8 mouse cellular contexts compared by ENCODE assay signal in genomic region chr4:135230661-135231060, GRCm38 (mm10). TPM values are rescaled to one million over a fixed set of nuclear protein-coding genes. Genes with fewer than 3 reads are reported as not detected.
DNase-seq lines count a peak whose midpoint lies in the region; ATAC-seq lines count a peak whose summit lies in the region.
"Had no signal": no experiment of that assay in that cellular context is flagged by ENCODE, and none has a peak within 500 bp of the region (broad histone marks: within the 10 kb centered on the region; RNA-seq: fewer than 3 reads in every experiment).

No protein-coding gene starts in this region.

- H3K27ac ChIP-seq in heart, embryonic 12.5 days (ENCODE audit: poor library complexity, severe bottlenecking): peak overlapping the region; percentile 74
- H3K27ac ChIP-seq in midbrain, embryonic 13.5 days: peak overlapping the region; percentile 60
- H3K27ac ChIP-seq in midbrain, embryonic 10.5 days (replicated peaks): no peak overlapping the region
- H3K27ac ChIP-seq in stomach, embryonic 16.5 days (ENCODE audit: low read length): peak overlapping the region; percentile 15; the same call in 1 of the 2 replicates
- H3K27ac ChIP-seq: embryonic facial prominence, embryonic 12.5 days had no signal

- H3K9ac ChIP-seq in heart, embryonic 12.5 days: no peak overlapping the region
- H3K9ac ChIP-seq in midbrain, embryonic 13.5 days (replicated peaks): no peak overlapping the region
- H3K9ac ChIP-seq in stomach, embryonic 16.5 days (ENCODE audit: low read length): no peak overlapping the region
- H3K9ac ChIP-seq: embryonic facial prominence, embryonic 12.5 days had no signal

- DNase-seq in heart, adult 8-10 months (ENCODE audit: low spot score): no peak
- no peak for DNase-seq in midbrain, embryonic 10.5 days (ENCODE audit: low spot score)
- DNase-seq in cerebellum, postnatal 25 days: peak; percentile 9 to 27
- DNase-seq in adrenal gland, adult 18-20 months (ENCODE audit: low spot score in 2 of 2): no peak

- no peak overlapping the region for H3K4me3 ChIP-seq in heart, embryonic 12.5 days
- H3K4me3 ChIP-seq in midbrain, embryonic 13.5 days (replicated peaks): no peak overlapping the region
- H3K4me3 ChIP-seq in midbrain, embryonic 10.5 days: no peak overlapping the region
- H3K4me3 ChIP-seq in stomach, embryonic 16.5 days (replicated peaks; ENCODE audit: low read length): no peak overlapping the region
- H3K4me3 ChIP-seq: embryonic facial prominence, embryonic 12.5 days had no signal

- no peak for ATAC-seq in heart, embryonic 12.5 days (ENCODE audit: insufficient number of reproducible peaks, low FRiP score)
- no peak for ATAC-seq in midbrain, embryonic 13.5 days
- ATAC-seq in stomach, embryonic 16.5 days (ENCODE audit: insufficient read depth, low FRiP score): no peak

- WGBS in heart, embryonic 12.5 days: 48% methylated on average over 5 of the region's 5 CpGs
- 60% methylated on average over 5 of the region's 5 CpGs for WGBS in midbrain, embryonic 13.5 days
- 85% methylated on average over 5 of the region's 5 CpGs for WGBS in midbrain, embryonic 10.5 days
- 63% methylated on average over 5 of the region's 5 CpGs for WGBS in stomach, embryonic 16.5 days

- no peaks in the 10 kb centered on the region for H3K27me3 ChIP-seq in heart, embryonic 12.5 days (replicated peaks)
- no peaks in the 10 kb centered on the region for H3K27me3 ChIP-seq in midbrain, embryonic 13.5 days
- no peaks in the 10 kb centered on the region for H3K27me3 ChIP-seq in midbrain, embryonic 10.5 days (ENCODE audit: low read depth, poor library complexity, severe bottlenecking)
- no peaks in the 10 kb centered on the region for H3K27me3 ChIP-seq in stomach, embryonic 16.5 days (ENCODE audit: control insufficient read depth, insufficient read depth, low read length)
- H3K27me3 ChIP-seq: embryonic facial prominence, embryonic 12.5 days had no signal

- H3K4me2 ChIP-seq in heart, embryonic 12.5 days: no peak overlapping the region
- no peak overlapping the region for H3K4me2 ChIP-seq in midbrain, embryonic 13.5 days (replicated peaks)
- no peak overlapping the region for H3K4me2 ChIP-seq in stomach, embryonic 16.5 days (ENCODE audit: low read depth, low read length)
- H3K4me2 ChIP-seq: embryonic facial prominence, embryonic 12.5 days had no signal

- H3K4me1 ChIP-seq in heart, embryonic 12.5 days (replicated peaks): peaks cover 33% of the 10 kb centered on the region
- H3K4me1 ChIP-seq in midbrain, embryonic 13.5 days (replicated peaks): peaks cover 11% of the 10 kb centered on the region
- no peaks in the 10 kb centered on the region for H3K4me1 ChIP-seq in midbrain, embryonic 10.5 days
- 0 out of 2 replicates have a peak, but pooled peaks cover 3% of the 10 kb centered on the region for H3K4me1 ChIP-seq in stomach, embryonic 16.5 days (ENCODE audit: control insufficient read depth, insufficient read depth, low read length)
- H3K4me1 ChIP-seq: embryonic facial prominence, embryonic 12.5 days had no signal

- H3K9me3 ChIP-seq in heart, embryonic 12.5 days (replicated peaks): no peaks in the 10 kb centered on the region
- H3K9me3 ChIP-seq in midbrain, embryonic 13.5 days: no peaks in the 10 kb centered on the region
- no peaks in the 10 kb centered on the region for H3K9me3 ChIP-seq in midbrain, embryonic 10.5 days (replicated peaks)
- H3K9me3 ChIP-seq in stomach, embryonic 16.5 days (replicated peaks; ENCODE audit: control insufficient read depth, low read length): no peaks in the 10 kb centered on the region
- H3K9me3 ChIP-seq: embryonic facial prominence, embryonic 12.5 days had no signal

- H3K36me3 ChIP-seq in heart, embryonic 12.5 days: peaks cover 17% of the 10 kb centered on the region
- peaks cover 7% of the 10 kb centered on the region; the same call in 1 of the 2 replicates for H3K36me3 ChIP-seq in midbrain, embryonic 13.5 days
- H3K36me3 ChIP-seq in midbrain, embryonic 10.5 days: peaks cover 55% of the 10 kb centered on the region
- H3K36me3 ChIP-seq in stomach, embryonic 16.5 days (ENCODE audit: control insufficient read depth, insufficient read depth, low read length): no peaks in the 10 kb centered on the region

RNA-seq across cellular contexts. Expression of gene Clic4, which starts 42.0 kb away (rescaled TPM):
- 291 and 300 TPM in 2 replicates for polyA plus RNA-seq in heart, embryonic 12.5 days (2016; fragmentation: Nextera tagmentation; extraction: Ambion mirVana)
- 100 to 1,000 TPM; 236 to 258 (median 249) TPM for total RNA-seq in heart, adult 8-10 months (2022)
- polyA plus RNA-seq in midbrain, embryonic 13.5 days (2015; fragmentation: Nextera tagmentation; extraction: Ambion mirVana): 95.1 and 108 TPM in 2 replicates
- 224 and 229 TPM in 2 replicates for polyA plus RNA-seq in midbrain, embryonic 10.5 days (2016; fragmentation: Nextera tagmentation; extraction: Ambion mirVana)
- 136 and 141 TPM in 2 replicates for polyA plus RNA-seq in stomach, embryonic 16.5 days (2015; fragmentation: Nextera tagmentation; extraction: Ambion mirVana)
- 100 to 1,000 TPM in 1 of 2 experiments, 10 to 100 TPM in 1; 74.4 to 136 TPM for total RNA-seq in adrenal gland, adult 18-20 months (2021)

Comparison
In these comparisons a context has a peak if more than half of its experiments do, and no peak if none do; other contexts are left out.
1. DNase-seq: peak in cerebellum, postnatal 25 days (2 of 2); none in heart, adult 8-10 months (single experiment), midbrain, embryonic 10.5 days (single experiment) and adrenal gland, adult 18-20 months (0 of 2).